Mouse (Mus musculus): ENCODE results near the gene Timp2.
A peak's percentile ranks its signal among the peaks of the same experiment; 100 is the strongest.

The Timp2 gene

DNA sequence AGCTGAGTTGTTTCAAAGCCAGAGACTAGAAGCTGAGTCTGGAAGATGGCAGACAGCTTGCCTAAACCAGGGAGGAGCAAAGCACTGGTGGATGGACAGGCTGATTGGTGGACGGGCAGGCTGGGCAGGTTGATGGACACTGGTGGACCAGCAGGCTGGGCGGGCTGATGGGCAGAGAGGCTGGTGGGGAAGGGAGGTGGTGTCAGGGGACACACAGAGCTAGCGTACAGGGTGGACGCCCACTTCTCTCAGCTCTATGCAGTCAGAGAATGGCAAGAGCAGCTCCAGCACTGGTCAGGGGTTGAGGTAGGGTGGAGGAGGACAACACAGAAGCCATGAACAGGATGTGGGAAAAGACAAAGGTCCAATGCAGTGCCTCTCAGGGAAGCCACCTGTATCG is 13.7 kb upstream of the Timp2 start:
- no peak for DNase-seq

GRCm38 (mm10) chr11:118368330-118368729 is 12.8 kb upstream of the Timp2 start:
- no peak for DNase-seq

GRCm38 (mm10) chr11:118366559-118366958 is 11.0 kb upstream of the Timp2 start:
- DNase-seq: no peak

GRCm38 (mm10) chr11:118366108-118366507 is 10.6 kb upstream of the Timp2 start:
- no peak for DNase-seq

DNA sequence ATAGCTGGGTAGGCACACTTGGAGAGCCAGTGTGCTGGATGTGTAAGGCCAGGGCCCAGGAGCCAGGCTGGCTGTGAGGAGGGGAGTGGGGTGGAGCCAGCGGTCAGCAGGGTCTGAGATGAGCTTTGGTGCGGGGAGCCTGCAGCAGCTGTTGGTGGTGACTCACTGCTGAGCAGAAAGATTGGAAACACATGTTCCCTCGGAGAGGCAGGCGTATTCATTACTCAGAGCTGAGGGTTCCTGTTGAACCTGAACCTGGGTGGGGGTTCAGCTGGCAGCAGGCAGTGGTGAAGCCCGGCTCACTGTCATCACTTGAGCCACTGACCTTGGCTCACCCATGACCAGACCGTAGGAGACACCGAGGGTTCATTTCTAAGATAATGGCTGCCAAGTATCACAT is 9.6 kb upstream of the Timp2 start:
- DNase-seq: peak; percentile 34 to 55

DNA sequence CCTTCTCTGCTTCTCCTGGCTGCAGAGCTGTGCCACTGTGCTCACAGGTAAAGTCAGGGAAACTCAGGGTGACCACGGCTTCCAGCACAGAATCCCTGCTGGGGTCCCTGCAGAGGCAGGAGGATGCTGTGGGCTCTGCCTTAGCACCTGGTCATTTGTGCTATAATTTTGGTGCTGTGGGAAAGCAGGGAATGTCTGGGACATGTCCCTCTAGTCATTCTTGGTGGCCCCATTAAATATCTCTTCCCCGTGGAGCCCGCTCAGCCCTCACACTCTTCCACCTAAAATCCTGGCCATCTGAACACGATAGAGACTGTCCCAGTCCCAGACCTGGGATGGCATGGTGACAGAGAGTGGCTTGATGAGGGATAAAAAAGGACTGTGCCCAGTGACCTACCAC is 8.5 kb upstream of the Timp2 start:
- peak in 1 of 2 experiments; percentile 2 for DNase-seq

DNA sequence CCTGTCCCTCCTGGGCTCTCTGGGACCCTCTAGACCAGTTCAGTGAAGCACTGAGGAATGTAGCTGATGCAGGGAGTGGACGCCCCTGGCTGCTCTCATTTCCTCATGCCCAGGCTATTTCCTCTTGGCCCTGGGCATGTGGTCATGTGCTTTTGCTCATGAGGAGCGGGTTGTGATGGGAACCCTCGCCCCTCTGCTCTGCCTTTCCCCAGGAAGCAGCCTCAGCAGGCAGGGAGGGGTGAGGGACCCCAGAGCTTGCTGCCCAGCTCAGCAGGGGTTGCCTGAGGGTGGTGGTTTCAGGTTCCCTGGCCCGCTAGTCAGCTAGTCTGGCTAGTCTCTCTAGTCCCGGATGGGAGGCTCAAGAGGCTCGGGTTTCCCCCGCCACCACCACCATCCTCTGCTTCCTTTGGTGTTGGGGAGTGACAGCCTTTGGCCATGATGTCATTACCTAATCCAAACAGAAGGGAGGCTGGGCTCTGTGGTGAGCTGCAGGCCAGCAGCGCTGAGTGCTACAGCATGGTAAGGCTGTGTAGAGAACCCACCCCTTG is 7.5 kb upstream of the Timp2 start:
- DNase-seq: peak; percentile 83 to 88

GRCm38 (mm10) chr11:118362501-118362900 is 7.0 kb upstream of the Timp2 start:
- peak; percentile 42 to 59 for DNase-seq

- peak; percentile 70 to 77 for DNase-seq
Measured at GRCm38 (mm10) chr11:118360907-118361341, 5.4 kb upstream of the Timp2 start.

- peak; percentile 74 to 80 for DNase-seq
Measured at GRCm38 (mm10) chr11:118360491-118360890, 5.0 kb upstream of the Timp2 start.

- DNase-seq: peak; percentile 89 to 90
Measured at GRCm38 (mm10) chr11:118355205-118355604, 335 bp downstream of the Timp2 start.

DNA sequence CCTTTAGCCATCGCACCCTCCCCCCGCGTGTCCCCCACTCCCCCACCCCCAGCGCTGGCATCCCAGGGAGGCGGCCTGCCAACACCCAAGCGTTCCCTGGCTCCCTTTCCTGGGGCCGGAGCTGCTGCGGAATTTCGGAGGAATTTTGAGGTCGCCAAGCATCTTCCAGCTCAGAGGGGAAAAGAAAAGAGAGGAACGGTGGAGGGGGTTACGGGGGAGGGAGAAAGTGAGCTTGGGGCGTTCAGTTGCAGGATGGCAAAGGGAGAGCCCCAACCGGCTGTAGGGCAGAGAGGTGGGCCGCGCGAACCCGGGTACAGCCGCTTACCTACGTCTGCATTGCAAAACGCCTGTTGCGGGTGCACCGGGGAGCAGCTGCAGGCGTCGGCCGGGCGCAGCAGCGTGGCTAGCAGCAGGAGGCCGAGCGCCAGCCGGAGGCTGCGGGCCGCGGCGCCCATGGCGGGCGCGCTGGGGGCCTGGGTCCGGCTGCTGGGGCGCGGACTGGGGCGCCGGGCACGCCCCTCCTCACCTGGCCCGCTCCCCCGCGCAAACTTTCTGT is 826 bp downstream of the Timp2 start:
- peak; percentile 58 for DNase-seq

GRCm38 (mm10) chr11:118349494-118349893 is 6.0 kb downstream of the Timp2 start:
- no peak for DNase-seq

GRCm38 (mm10) chr11:118348877-118349276 is 6.7 kb downstream of the Timp2 start:
- DNase-seq: peak; percentile 78 to 84

GRCm38 (mm10) chr11:118348419-118348818 is 7.1 kb downstream of the Timp2 start:
- no peak for DNase-seq

- no peak for DNase-seq
Measured at GRCm38 (mm10) chr11:118347911-118348310, 7.6 kb downstream of the Timp2 start.

DNA sequence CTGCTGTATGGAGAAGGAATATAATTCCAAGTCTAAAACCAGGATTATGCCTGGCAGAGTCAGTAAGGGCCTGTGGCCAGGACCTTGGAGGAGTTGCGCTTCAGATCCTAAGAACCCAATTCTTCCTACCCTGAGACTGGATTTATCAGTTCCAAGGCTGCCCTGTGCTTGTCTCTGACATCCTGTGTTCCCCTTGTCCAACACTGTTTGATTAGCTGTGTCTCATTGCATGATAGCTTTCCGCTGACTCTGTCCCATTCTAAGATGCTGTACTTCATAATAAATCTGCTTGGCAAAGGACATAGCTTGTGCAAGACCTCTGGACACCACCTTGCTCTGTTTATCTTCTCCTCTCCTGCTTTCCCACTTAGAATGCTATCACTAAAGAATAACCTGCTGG is 8.1 kb downstream of the Timp2 start:
- DNase-seq: no peak

DNA sequence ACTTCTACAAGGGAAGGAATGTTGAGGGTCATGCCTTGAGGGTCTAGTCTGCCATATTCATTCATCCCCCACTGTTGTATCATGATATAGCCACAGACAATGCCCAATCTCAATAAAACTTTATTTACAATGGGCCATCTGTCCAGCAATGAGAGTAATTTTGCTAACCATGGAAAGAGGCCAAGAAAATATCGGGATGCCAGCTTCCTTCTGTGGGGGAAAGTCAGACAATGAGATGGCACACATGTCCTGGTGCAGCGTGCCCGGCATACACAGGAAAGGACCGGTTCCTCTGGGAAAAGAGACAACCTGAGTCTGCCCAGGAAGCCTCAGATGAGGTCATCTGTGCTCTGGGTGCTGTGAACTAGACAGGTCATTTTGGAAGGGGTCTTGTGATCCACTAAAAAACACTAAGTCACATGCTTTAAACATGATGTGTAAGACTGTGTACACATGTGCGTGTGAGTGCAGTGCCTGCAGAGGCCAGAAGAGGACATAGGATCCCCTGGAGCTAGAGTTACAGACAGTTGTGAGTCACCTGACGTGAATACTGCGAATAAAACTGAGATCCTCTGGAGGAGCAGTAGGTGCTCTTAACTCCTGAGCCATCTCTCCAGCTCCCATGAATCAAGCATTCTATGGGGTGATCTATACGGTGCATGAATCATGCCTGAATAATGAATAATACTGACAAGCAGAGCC is 9.0 kb downstream of the Timp2 start:
- DNase-seq: no peak

DNA sequence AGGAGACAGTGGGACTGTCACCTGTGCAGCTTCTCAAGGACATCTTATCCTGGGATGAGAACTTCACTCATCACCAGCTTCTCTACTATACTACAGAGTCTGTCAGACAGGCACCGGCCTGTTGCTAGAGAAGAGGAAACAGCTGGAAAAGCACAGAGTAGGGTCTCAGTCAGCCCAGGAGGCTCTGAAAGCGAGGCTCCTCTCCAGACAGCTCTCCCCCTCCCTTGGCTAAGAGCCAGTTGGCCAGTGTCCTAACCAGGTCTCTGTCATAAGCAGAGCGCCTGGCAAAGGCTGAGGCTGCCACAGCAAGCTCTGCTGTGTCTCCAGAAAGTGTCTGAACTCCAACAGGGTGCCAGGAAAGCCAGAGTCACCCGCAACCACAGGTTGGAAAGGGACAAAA is 9.8 kb downstream of the Timp2 start:
- no peak for DNase-seq

GRCm38 (mm10) chr11:118343629-118344028 is 11.9 kb downstream of the Timp2 start:
- DNase-seq: no peak

- peak in 1 of 2 experiments; percentile 55 for DNase-seq
Measured at GRCm38 (mm10) chr11:118342400-118342981, 13.0 kb downstream of the Timp2 start, which contains the start of gene Cep295nl. Gene Cep295nl (minus strand): TSS chr11:118342500.

DNA sequence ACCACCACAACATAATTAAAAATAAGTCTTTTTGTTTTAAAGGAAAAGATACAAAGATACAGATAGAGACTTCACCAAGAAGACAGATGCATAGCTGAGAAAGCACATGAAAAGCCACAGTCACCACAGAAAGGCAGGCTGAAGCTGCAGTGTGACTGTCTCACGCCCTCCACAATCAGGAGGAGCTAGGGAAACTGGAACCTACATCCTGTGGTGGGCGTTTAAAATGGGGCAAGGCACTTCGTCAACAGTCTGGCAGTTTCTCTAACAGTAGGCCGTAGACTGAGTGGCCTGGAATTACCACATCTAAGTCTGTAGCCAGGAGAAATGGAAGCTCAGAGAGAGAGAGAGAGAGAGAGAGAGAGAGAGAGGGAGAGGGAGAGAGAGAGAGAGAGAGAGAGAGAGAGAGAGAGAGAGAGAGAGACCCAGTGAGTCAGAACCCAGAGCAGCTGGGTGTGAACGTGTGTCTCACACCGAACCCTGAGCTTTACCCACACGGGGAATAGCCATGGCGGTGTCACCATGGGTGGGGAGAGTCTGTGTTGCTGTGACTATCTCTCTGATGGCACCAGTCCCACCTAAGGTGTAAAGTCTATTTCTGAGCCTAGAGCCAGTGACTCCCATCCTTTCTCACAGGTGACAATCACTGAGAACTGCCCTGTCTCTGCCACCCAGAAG is 17.9 kb downstream of the Timp2 start:
- no peak for DNase-seq

DNA sequence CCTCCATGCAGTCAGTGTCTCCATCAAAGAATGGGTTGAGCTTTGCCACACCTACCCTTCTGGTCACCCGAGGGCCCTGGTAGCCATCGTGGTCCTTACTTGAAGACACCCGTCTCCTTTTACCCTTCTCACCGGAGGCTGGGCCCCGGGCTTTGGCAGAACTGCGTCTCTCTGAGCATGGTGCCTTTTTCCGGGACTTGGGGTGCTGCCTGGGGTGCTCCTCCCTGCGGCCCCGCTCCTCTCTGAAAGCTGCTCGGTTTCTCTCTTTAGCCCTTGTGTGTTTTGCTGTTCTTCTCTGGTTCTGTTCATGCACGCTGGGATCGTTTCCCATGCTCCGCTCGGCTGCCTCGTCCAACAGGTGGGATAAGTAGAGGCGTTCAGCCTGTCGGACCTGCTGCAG is 22.1 kb downstream of the Timp2 start:
- no peak for DNase-seq

All from lung, adult 18-20 months (tissue).